24 mouse cellular contexts compared by ENCODE assay signal in genomic region chrX:126655737-126656136, GRCm38 (mm10).
"Had no signal": no experiment of that assay in that cellular context is flagged by ENCODE, and none has a peak within 500 bp of the region (broad histone marks: within the 10 kb centered on the region; RNA-seq: fewer than 3 reads in every experiment).

No protein-coding gene starts in this region.

- DNase-seq: gastrocnemius, adult 2 months; gastrocnemius, postnatal 10 days; gastrocnemius, postnatal 25 days; heart, adult 2 months; heart, postnatal 14 days; heart, postnatal 36 days; kidney, adult 11 months; kidney, adult 2 months; kidney, adult 9 months; kidney, postnatal 14 days; kidney, postnatal 36 days; layer of hippocampus, postnatal 36 days; left cerebral cortex, postnatal 4 days had no signal

- H3K27ac ChIP-seq: gastrocnemius, adult 2 months; heart, adult 2 months; heart, embryonic 13.5 days; heart, embryonic 15.5 days; hindbrain, embryonic 13.5 days; hindbrain, embryonic 15.5 days; hindbrain, postnatal 0 days; kidney, embryonic 15.5 days; kidney, postnatal 0 days; limb, embryonic 13.5 days; limb, embryonic 15.5 days; liver, embryonic 12.5 days; liver, embryonic 14.5 days had no signal

- H3K4me3 ChIP-seq: gastrocnemius, adult 2 months; heart, adult 2 months; heart, embryonic 13.5 days; heart, embryonic 15.5 days; hindbrain, embryonic 13.5 days; hindbrain, embryonic 15.5 days; kidney, embryonic 15.5 days; limb, embryonic 13.5 days; limb, embryonic 15.5 days; liver, embryonic 12.5 days had no signal
